Mouse (Mus musculus) ES-E14 (cell line): Measurements from ENCODE around the gene Nicn1.

Experiments
- CHD2 ChIP-seq: IDR thresholded peaks from 2 replicates; pipeline ENCODE4 v1.6.1; 2014; ENCODE audit warnings: mild to moderate bottlenecking, low read depth, low read length, inconsistent platforms
- HCFC1 ChIP-seq: IDR thresholded peaks from 2 replicates; pipeline ENCODE4 v1.6.1; 2012; ENCODE audit warnings: low read length, inconsistent platforms, borderline replicate concordance; ENCODE audit not compliant: insufficient read depth
- ZC3H11A ChIP-seq: IDR thresholded peaks from 2 replicates; pipeline ENCODE4 v1.6.1; 2012; ENCODE audit warnings: low read depth, mild to moderate bottlenecking, inconsistent platforms, low read length, borderline replicate concordance

GRCm38 (mm10) chr9:108306571-108306980 lies 16.3 kb downstream of the Nicn1 start:
- no peak for TF ChIP-seq ZC3H11A
- no peak for TF ChIP-seq CHD2
- 0 out of 2 replicates have a peak, but pooled peaks have one; percentile 6 for TF ChIP-seq HCFC1
